Mouse (Mus musculus) cerebellum, adult 9-10 months (tissue): ENCODE results near the gene Rhbdd2.

Source experiments
- DNase-seq: peaks from one replicate; pipeline ENCODE4 v3.0.0; 2022

The Rhbdd2 gene

GRCm38 (mm10) chr5:135682942-135683570 lies 50.6 kb downstream of the Rhbdd2 start:
- DNase-seq, result no peak

- DNase-seq, result peak; percentile 47
These were observed 58.0 kb downstream of the Rhbdd2 start for GRCm38 (mm10) chr5:135690401-135690800.

- no peak for DNase-seq
These were observed 58.8 kb downstream of the Rhbdd2 start for GRCm38 (mm10) chr5:135691266-135691665.

- DNase-seq, result no peak
These were observed 60.9 kb downstream of the Rhbdd2 start for GRCm38 (mm10) chr5:135693281-135693853.

GRCm38 (mm10) chr5:135695277-135695721 lies 62.9 kb downstream of the Rhbdd2 start:
- DNase-seq, result no peak
